Mouse (Mus musculus) hindbrain, postnatal 0 days (tissue): Measurements from ENCODE around the gene Dync1h1. TPM values are rescaled to one million over a fixed set of nuclear protein-coding genes. Genes with fewer than 3 reads are reported as not detected.
"Not testable (repeated sequence)": the region's sequence is repeated elsewhere in the genome, so short reads cannot be mapped to it uniquely, and the experiment has no call there.

Source experiments
- ATAC-seq: fragments of 200-750 bp; cut with Nextera tagmentation; 2 replicates; pipeline ENCODE4 v1.8.0; 2017; ENCODE audit warnings: mild to moderate bottlenecking, moderate TSS enrichment, moderate library complexity
- DNase-seq: peaks from one replicate; pipeline ENCODE4 v3.0.0-alpha.2; 2015; ENCODE audit warnings: low spot score
- H3K27ac ChIP-seq: fragments of 300-500 bp; sonication (generic); 2 replicates; pipeline ENCODE4 v1.5.1; 2014; ENCODE audit warnings: mild to moderate bottlenecking
- H3K27me3 ChIP-seq: fragments of 300-500 bp; sonication (generic); 2 replicates; pipeline ENCODE4 v1.6.1; 2014; ENCODE audit warnings: low read length, mixed read lengths; ENCODE audit not compliant: insufficient read depth
- H3K36me3 ChIP-seq: fragments of 300-500 bp; sonication (generic); 2 replicates; pipeline ENCODE4 v1.6.1; 2014; ENCODE audit warnings: low read length, mixed read lengths; ENCODE audit not compliant: insufficient read depth
- H3K4me1 ChIP-seq: fragments of 300-500 bp; sonication (generic); 2 replicates; pipeline ENCODE4 v1.6.1; 2014; ENCODE audit warnings: antibody characterized with exemption, low read length, mixed read lengths; ENCODE audit not compliant: insufficient read depth
- H3K4me2 ChIP-seq: fragments of 300-500 bp; sonication (generic); 2 replicates; pipeline ENCODE4 v1.6.1; 2014; ENCODE audit warnings: low read depth, mild to moderate bottlenecking, low read length, moderate library complexity, mixed read lengths
- H3K4me3 ChIP-seq: fragments of 300-500 bp; sonication (generic); 2 replicates; pipeline ENCODE4 v1.5.1; 2014; ENCODE audit warnings: low read length
- H3K9ac ChIP-seq: fragments of 300-500 bp; sonication (generic); replicated peaks from 2 replicates; pipeline ENCODE4 v1.6.1; 2014; ENCODE audit warnings: mild to moderate bottlenecking, low read length, moderate library complexity, mixed read lengths
- H3K9me3 ChIP-seq: fragments of 300-500 bp; sonication (generic); 2 replicates; pipeline ENCODE4 v1.6.1; 2016; ENCODE audit warnings: low read length, mixed read lengths
- CTCF ChIP-seq: IDR thresholded peaks from 2 replicates; pipeline ENCODE4 v1.5.1; 2016; ENCODE audit warnings: antibody characterized with exemption, control low read depth, low read depth
- WGBS: fragments of 180-500 bp; shearing (Covaris S2); extraction: QIAGEN DNeasy Blood & Tissue Kit; methylation state at CpG from one replicate; pipeline ENCODE4 v1.1.7; 2014; 5-methylcytosine and 5-hydroxymethylcytosine counted together
- polyA plus RNA-seq: library from polyadenylated mRNA; unstranded; fragments of >200 nt; fragmentation: Nextera tagmentation; extraction: Ambion mirVana; gene quantifications from 2 replicates; pipeline ENCODE4 v1.2.1, GENCODE M21; 2015
- total RNA-seq: library from RNA; depleted of rRNA; stranded (reverse); fragments of >200 nt; gene quantifications from 2 replicates; pipeline ENCODE4 v1.2.3, GENCODE M21; 2014

The Dync1h1 gene
- total and polyA plus RNA-seq, 2 experiments from 2014 or later: 57.6 to 262 TPM

- WGBS: 70% methylated on average over 7 of the region's 7 CpGs
- ATAC-seq: no peak
These were observed 102.4 kb downstream of the Dync1h1 start for GRCm38 (mm10) chr12:110703682-110704081.

GRCm38 (mm10) chr12:110705419-110705818 lies 104.2 kb downstream of the Dync1h1 start:
- H3K4me3 ChIP-seq, H3K27ac ChIP-seq, ATAC-seq, H3K9me3 ChIP-seq, H3K36me3 ChIP-seq, H3K4me1 ChIP-seq, H3K27me3 ChIP-seq, DNase-seq, H3K4me2 ChIP-seq, H3K9ac ChIP-seq: not testable (repeated sequence)
- 88% methylated on average over 4 of the region's 4 CpGs for WGBS

More at GRCm38 (mm10) chr12:110703682-110704081, 102.4 kb downstream of the Dync1h1 start:
- H3K27ac ChIP-seq: no peak overlapping the region
- H3K27me3 ChIP-seq: no peaks in the 10 kb centered on the region
- no peak overlapping the region for H3K9ac ChIP-seq
- H3K4me2 ChIP-seq: no peak overlapping the region
- H3K9me3 ChIP-seq: no peaks in the 10 kb centered on the region
- no peak overlapping the region for H3K4me3 ChIP-seq
- 0 out of 2 replicates have a peak, but pooled peaks cover 6% of the 10 kb centered on the region for H3K4me1 ChIP-seq
- no peaks in the 10 kb centered on the region for H3K36me3 ChIP-seq
- DNase-seq: no peak
- TF ChIP-seq CTCF: no peak

GRCm38 (mm10) chr12:110706337-110707231 lies 105.3 kb downstream of the Dync1h1 start:
- peak overlapping the region; percentile 70 for H3K4me2 ChIP-seq
- H3K4me3 ChIP-seq: peak overlapping the region; percentile 31
- H3K9ac ChIP-seq: peak overlapping the region; percentile 38; the same call in 1 of the 2 replicates
- H3K9me3 ChIP-seq: no peaks in the 10 kb centered on the region
- no peaks in the 10 kb centered on the region for H3K27me3 ChIP-seq
- WGBS: under 1% methylated on average over 27 of the region's 27 CpGs
- DNase-seq (peak; percentile 64), ATAC-seq (peak; percentile 78)
- peak overlapping the region; percentile 51; the same call in 1 of the 2 replicates for H3K27ac ChIP-seq
- H3K36me3 ChIP-seq: no peaks in the 10 kb centered on the region
- TF ChIP-seq CTCF: peak; percentile 40
- H3K4me1 ChIP-seq: 0 out of 2 replicates have a peak, but pooled peaks cover 6% of the 10 kb centered on the region

GRCm38 (mm10) chr12:110707451-110707850 lies 106.2 kb downstream of the Dync1h1 start:
- ATAC-seq (no peak), DNase-seq (no peak)
- 84% methylated on average over 7 of the region's 7 CpGs for WGBS
- Histone ChIP-seq H3K4me3 (no peak overlapping the region), H3K4me2 (no peak overlapping the region), H3K9me3 (no peaks in the 10 kb centered on the region), H3K27me3 (no peaks in the 10 kb centered on the region), H3K4me1 (0 out of 2 replicates have a peak, but pooled peaks cover 6% of the 10 kb centered on the region), H3K9ac (no peak overlapping the region), H3K36me3 (no peaks in the 10 kb centered on the region), H3K27ac (no peak overlapping the region)
- TF ChIP-seq CTCF: no peak

- Histone ChIP-seq H3K9ac (no peak overlapping the region), H3K9me3 (no peaks in the 10 kb centered on the region), H3K27me3 (no peaks in the 10 kb centered on the region), H3K36me3 (no peaks in the 10 kb centered on the region), H3K4me2 (no peak overlapping the region), H3K27ac (no peak overlapping the region), H3K4me3 (no peak overlapping the region), H3K4me1 (0 out of 2 replicates have a peak, but pooled peaks cover 6% of the 10 kb centered on the region)
- 76% methylated on average over 5 of the region's 5 CpGs for WGBS
- DNase-seq (no peak), ATAC-seq (no peak)
- TF ChIP-seq CTCF: no peak
These were observed 110.0 kb downstream of the Dync1h1 start for GRCm38 (mm10) chr12:110711270-110711669.

GRCm38 (mm10) chr12:110713784-110714183 lies 112.5 kb downstream of the Dync1h1 start:
- no peak overlapping the region for H3K9ac ChIP-seq
- no peaks in the 10 kb centered on the region for H3K36me3 ChIP-seq
- no peak overlapping the region for H3K4me3 ChIP-seq
- no peak overlapping the region for H3K27ac ChIP-seq
- no peaks in the 10 kb centered on the region for H3K9me3 ChIP-seq
- 96% methylated on average over 6 of the region's 6 CpGs for WGBS
- peak; percentile 45 for TF ChIP-seq CTCF
- H3K4me2 ChIP-seq: no peak overlapping the region
- DNase-seq (no peak), ATAC-seq (no peak)
- H3K27me3 ChIP-seq: no peaks in the 10 kb centered on the region
- no peaks in the 10 kb centered on the region for H3K4me1 ChIP-seq

- H3K4me1 ChIP-seq: no peaks in the 10 kb centered on the region
- H3K4me3 ChIP-seq: no peak overlapping the region
- no peaks in the 10 kb centered on the region for H3K27me3 ChIP-seq
- ATAC-seq (no peak), DNase-seq (no peak)
- 94% methylated on average over 6 of the region's 6 CpGs for WGBS
- no peak overlapping the region for H3K27ac ChIP-seq
- no peak overlapping the region for H3K9ac ChIP-seq
- H3K9me3 ChIP-seq: no peaks in the 10 kb centered on the region
- H3K4me2 ChIP-seq: no peak overlapping the region
- no peak for TF ChIP-seq CTCF
- H3K36me3 ChIP-seq: no peaks in the 10 kb centered on the region
These were observed 113.0 kb downstream of the Dync1h1 start for GRCm38 (mm10) chr12:110714215-110714614.
